Mouse (Mus musculus) ovary, adult 18-20 months (tissue): ENCODE measurements around the gene Foxp4.
"Not testable (repeated sequence)": the region's sequence is repeated elsewhere in the genome, so short reads cannot be mapped to it uniquely, and the experiment has no call there.

ENCODE experiments used
- DNase-seq: peaks from one replicate; pipeline ENCODE4 v3.0.0; 2022; ENCODE audit warnings: low spot score, mixed read lengths

Foxp4 gene

GRCm38 (mm10) chr17:47854908-47855307 is 69.5 kb downstream of the Foxp4 start:
- DNase-seq = no peak

- no peak for DNase-seq
These were observed 70.7 kb downstream of the Foxp4 start for GRCm38 (mm10) chr17:47853760-47854159.

GRCm38 (mm10) chr17:47853336-47853735 is 71.1 kb downstream of the Foxp4 start:
- no peak for DNase-seq

- not testable (repeated sequence) for DNase-seq
These were observed 72.6 kb downstream of the Foxp4 start for GRCm38 (mm10) chr17:47851798-47852360.

GRCm38 (mm10) chr17:47850639-47851314 is 73.7 kb downstream of the Foxp4 start:
- no peak for DNase-seq

GRCm38 (mm10) chr17:47850035-47850434 is 74.4 kb downstream of the Foxp4 start:
- no peak for DNase-seq

GRCm38 (mm10) chr17:47847985-47848384 is 76.5 kb downstream of the Foxp4 start:
- DNase-seq = no peak

- no peak for DNase-seq
These were observed 78.8 kb downstream of the Foxp4 start for GRCm38 (mm10) chr17:47845609-47846008.

- DNase-seq = no peak
These were observed 81.0 kb downstream of the Foxp4 start for GRCm38 (mm10) chr17:47843465-47843864.

GRCm38 (mm10) chr17:47841931-47842623 is 82.4 kb downstream of the Foxp4 start:
- peak; percentile 86 for DNase-seq

- DNase-seq = no peak
These were observed 82.9 kb downstream of the Foxp4 start for GRCm38 (mm10) chr17:47841521-47841920.

- DNase-seq = no peak
These were observed 86.6 kb downstream of the Foxp4 start for GRCm38 (mm10) chr17:47837808-47838207.

- no peak for DNase-seq
These were observed 90.0 kb downstream of the Foxp4 start, which contains the start of gene Mdfi for GRCm38 (mm10) chr17:47834482-47834767. Gene Mdfi (minus strand): TSS chr17:47834691.

GRCm38 (mm10) chr17:47833628-47834481 is 90.6 kb downstream of the Foxp4 start:
- no peak for DNase-seq

GRCm38 (mm10) chr17:47833029-47833627 is 91.3 kb downstream of the Foxp4 start:
- peak; percentile 54 for DNase-seq

- DNase-seq = no peak
These were observed 91.9 kb downstream of the Foxp4 start for GRCm38 (mm10) chr17:47832501-47833028.

- no peak for DNase-seq
These were observed 92.7 kb downstream of the Foxp4 start for GRCm38 (mm10) chr17:47831772-47832171.

- no peak for DNase-seq
These were observed 93.3 kb downstream of the Foxp4 start for GRCm38 (mm10) chr17:47831161-47831560.

- no peak for DNase-seq
These were observed 103.1 kb downstream of the Foxp4 start for GRCm38 (mm10) chr17:47821339-47821738.

GRCm38 (mm10) chr17:47818038-47818725 is 106.3 kb downstream of the Foxp4 start:
- no peak for DNase-seq
